Mouse (Mus musculus) gastrocnemius, postnatal 14 days (tissue): ENCODE measurements around the gene Abhd16a. TPM values are rescaled to one million over a fixed set of nuclear protein-coding genes. Genes with fewer than 3 reads are reported as not detected.

Experiments used
- DNase-seq: peaks from one replicate; pipeline ENCODE4 v3.0.0; 2021; ENCODE audit warnings: mixed read lengths
- intact Hi-C: fragments of 180-260 bp; cut with DNase I; formaldehyde crosslinking; loops from one replicate; pipeline ENCODE4 v1.15.1; 2025; ENCODE audit warnings: low total_unique reads
- total RNA-seq, 2 experiments: library from RNA; stranded (reverse); gene quantifications; 2 replicates each; pipeline ENCODE4 v1.2.3; 2021

The Abhd16a gene
- total RNA-seq, 2 experiments from 2014 or later = 52.8 to 58.5 TPM

DNA sequence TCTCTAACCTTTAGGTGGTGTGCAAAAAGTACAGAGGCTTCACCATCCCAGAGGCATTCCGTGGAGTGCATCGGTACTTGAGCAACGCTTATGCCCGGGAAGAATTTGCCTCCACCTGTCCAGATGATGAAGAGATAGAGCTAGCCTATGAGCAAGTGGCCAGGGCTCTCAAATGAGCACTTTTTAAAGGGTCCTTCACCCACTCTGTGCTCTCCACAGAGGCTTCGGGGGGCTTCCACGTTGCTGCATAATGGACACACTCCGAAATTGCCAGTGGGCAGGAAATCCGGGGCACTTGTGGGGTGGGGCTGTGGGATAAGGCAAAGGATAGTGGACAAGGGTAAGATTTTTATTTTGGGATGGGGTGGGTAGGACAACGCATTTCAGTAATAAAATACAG is 30.7 kb upstream of the Abhd16a start:
- DNase-seq = no peak
- intact Hi-C loops = loop anchor here (2.0 kb wide), 1 partner anchor 38 kb away; no protein-coding TSS in a partner anchor

- intact Hi-C loops = loop anchor here (2.0 kb wide), 1 partner anchor 38 kb away; no protein-coding TSS in a partner anchor
- peak; percentile 93 for DNase-seq
Measured at GRCm38 (mm10) chr17:35058911-35059892, 29.9 kb upstream of the Abhd16a start, which contains the start of gene Ddah2. Gene Ddah2, plus strand, starts transcription at chr17:35059035.

DNA sequence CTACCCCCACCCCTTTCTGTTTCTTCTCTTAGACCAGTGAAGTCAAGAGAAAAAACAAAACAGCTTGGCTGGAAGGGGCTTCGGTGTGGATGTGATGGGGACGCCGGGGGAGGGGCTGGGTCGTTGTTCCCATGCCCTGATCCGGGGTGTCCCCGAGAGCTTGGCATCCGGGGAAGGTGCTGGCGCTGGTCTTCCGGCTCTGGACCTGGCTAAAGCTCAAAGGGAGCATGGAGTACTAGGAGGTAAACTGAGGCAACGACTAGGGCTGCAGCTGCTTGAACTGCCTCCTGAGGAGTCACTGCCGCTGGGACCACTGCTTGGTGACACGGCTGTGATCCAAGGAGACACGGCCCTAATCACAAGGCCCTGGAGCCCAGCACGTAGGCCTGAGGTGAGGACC is 29.0 kb upstream of the Abhd16a start:
- intact Hi-C loops = no loop called here
- no peak for DNase-seq

DNA sequence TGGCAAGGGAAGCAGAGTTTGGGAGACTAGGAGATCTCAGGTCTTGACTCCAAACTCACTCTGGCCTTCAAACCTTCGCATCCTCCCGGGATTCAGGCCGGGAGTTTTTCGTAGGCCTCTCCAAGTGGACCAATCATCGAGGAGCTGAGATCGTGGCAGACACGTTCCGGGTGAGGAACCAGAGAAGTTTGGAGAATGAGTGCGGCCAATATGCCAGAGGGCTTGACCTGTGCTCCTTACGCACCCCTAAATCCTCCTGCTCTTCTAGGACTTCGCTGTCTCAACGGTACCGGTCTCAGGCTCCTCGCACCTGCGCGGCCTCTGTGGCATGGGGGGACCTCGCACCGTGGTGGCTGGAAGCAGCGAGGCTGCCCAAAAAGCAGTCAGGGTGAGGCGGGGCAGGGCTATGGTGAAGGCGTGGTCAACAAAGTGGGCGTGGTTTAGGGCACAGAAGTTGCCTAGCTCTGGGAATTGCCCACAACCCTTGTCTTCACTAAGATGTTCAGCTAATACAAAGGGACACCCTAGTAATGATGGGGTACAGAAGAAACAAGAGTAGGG is 28.2 kb upstream of the Abhd16a start:
- DNase-seq = no peak

DNA sequence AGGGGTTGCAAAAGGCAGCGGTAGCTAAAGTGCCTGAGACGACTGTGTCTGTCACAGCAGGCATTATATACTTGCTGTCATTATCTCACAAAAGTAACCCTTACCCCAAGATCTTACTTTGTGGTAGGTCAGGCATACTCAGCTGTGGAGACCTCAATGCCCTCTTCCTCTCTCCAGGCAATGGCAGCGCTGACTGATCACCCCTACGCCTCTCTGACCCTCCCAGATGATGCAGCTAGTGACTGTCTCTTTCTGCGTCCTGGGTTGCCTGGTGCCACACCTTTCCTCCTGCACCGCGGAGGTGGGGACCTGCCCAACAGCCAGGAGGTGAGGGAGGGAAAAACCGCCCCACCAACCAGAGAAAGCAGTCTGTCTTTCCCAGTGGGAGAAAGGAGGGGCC is 27.8 kb upstream of the Abhd16a start:
- no peak for DNase-seq
- intact Hi-C loops = no loop called here

More for the DNA sequence above, 28.2 kb upstream of the Abhd16a start:
- intact Hi-C loops = no loop called here

- no peak for DNase-seq
- intact Hi-C loops = no loop called here
Measured at GRCm38 (mm10) chr17:35063466-35063865, 25.6 kb upstream of the Abhd16a start.

DNA sequence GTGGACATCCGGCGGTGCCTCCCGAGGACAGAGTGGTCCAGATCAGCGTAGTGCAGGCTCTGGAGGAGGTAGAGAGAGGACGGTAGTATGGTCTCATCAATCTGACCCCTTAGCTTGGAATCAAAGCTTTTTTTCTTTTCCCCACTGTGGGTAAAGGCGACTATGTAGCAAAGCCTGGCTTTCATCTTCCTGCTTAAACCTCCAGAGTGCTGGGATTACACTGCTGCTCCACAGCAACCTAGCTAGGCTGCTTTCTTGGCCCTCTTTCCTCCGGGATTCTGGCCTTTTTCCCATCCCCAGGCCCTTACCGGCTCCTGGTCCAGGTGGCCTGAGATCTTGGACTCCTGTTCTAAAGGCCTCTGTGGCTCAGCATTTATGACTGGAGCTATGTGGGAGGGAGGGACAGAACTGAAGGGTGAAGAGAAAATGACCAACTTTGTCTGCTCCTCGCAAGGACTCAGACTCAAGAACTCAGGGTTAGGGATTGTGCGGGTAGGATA is 24.6 kb upstream of the Abhd16a start:
- intact Hi-C loops = no loop called here
- DNase-seq = no peak

GRCm38 (mm10) chr17:35064951-35065947 is 23.8 kb upstream of the Abhd16a start, which contains the start of gene Ly6g6c:
Gene Ly6g6c, plus strand, starts transcription at chr17:35065388.
- DNase-seq = peak; percentile 51
- intact Hi-C loops = no loop called here

- no peak for DNase-seq
- intact Hi-C loops = no loop called here
Measured at GRCm38 (mm10) chr17:35066084-35066483, 23.0 kb upstream of the Abhd16a start, which contains the start of gene Mpig6b. Gene Mpig6b, minus strand, starts transcription at chr17:35066184.

GRCm38 (mm10) chr17:35068213-35068914 is 20.7 kb upstream of the Abhd16a start:
- intact Hi-C loops = no loop called here
- no peak for DNase-seq

- intact Hi-C loops = no loop called here
- no peak for DNase-seq
Measured at GRCm38 (mm10) chr17:35070556-35071229, 18.4 kb upstream of the Abhd16a start.

DNA sequence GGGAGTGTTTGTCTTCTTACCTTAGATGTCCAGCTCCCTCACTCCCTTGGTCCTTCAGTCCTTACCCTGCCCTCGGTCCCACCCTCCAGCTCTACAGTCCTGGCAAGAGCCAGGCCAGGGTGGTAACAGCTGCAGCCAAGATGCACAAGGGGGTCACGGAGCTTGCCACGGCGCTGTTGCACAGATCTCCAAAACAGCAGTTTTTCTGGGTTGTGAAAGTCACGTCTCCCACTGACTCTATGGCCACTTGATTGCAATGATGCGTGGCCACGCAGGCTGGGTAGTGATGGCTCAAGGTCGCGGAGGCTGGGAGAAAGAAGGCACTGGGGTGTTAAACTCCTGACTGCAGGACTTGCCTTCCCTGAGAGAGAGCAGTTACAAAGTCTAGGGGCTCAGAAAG is 17.6 kb upstream of the Abhd16a start:
- DNase-seq = no peak
- intact Hi-C loops = no loop called here

GRCm38 (mm10) chr17:35074097-35074496 is 15.0 kb upstream of the Abhd16a start:
- DNase-seq = no peak
- intact Hi-C loops = no loop called here

DNA sequence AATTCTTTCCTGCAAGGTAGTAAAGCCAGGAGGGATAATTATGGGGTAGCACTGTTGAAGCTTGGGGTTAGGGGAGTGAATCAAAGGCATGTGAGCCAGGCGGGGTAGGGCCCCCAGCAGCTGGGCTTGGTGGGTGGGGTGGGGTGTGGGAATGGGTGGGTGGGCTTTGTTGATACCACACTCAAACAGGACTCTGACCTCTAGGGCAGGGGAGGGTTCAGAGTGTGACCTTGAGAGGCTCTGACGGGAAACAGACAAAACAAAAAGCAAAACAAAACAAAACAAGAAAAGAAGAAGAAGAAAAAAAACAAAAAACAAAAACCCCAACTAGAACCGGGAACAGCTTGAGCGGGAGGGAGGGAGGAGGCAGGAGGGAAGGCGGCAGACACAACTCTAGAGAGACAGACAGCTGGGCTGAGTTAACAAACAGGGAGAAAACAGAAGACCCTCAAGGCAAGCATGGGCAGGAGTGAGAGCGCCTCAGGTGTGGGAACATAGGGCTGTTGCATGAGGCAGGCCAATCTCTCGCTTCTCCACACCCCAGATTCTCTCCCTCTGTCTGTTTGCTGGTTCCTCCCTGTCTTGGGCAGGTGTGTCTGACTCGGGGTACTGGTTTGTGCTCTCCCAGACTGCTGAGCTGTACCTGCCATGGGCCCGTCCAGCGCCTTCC is 12.4 kb upstream of the Abhd16a start, which contains the start of gene Ly6g6e:
Gene Ly6g6e (plus strand): TSS at position 396 of the 670 bp plus-strand sequence.
- intact Hi-C loops = no loop called here
- DNase-seq = no peak

- intact Hi-C loops = no loop called here
- no peak for DNase-seq
Measured at GRCm38 (mm10) chr17:35077285-35077684, 11.8 kb upstream of the Abhd16a start.

DNA sequence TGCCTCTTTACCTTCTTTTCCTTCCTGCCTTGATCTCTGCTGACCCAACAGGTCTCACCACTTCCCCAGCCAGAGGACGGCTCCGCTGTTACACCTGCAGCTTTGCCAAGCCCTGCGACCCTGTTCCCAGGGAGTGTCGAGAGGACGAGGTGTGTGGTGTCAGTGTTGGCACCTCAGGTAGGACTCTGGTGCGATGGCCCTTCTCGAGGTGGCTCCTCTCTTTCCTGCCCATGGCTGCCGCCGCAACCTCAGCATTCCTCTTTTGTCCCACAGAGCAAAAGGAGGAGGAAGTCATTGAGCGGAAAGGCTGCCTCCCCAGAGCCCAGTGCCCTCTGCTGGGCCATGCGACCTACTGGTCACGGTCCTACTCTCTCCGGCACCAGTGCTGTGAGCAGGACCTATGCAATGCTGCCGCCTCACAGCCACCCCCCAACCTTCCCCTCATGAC is 11.3 kb upstream of the Abhd16a start, which contains the start of gene Ly6g6d:
Gene Ly6g6d (minus strand): TSS at position 280 of the 448 bp plus-strand sequence.
- DNase-seq = peak; percentile 49
- intact Hi-C loops = no loop called here

DNA sequence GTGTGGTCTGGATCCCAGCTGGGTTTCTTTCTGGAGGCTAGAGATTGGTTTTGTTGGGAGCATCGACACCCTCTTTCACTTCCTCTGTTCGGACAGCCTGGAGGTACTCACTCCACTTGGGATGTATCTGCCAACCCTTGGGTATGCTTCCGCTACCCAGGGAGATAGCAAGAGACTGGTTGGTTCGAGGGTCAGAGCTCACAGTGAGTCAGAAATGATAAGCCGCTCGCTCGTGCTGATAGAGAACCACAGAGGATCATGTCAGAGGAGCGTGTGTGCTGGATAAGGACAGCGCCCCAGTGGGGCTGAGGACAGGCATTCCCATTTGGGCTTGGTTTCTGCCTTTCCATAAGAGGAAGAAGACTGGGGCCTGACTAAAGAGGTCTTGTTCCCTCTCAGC is 9.3 kb upstream of the Abhd16a start:
- intact Hi-C loops = no loop called here
- no peak for DNase-seq
